Mouse (Mus musculus) E14TG2a.4 (cell line): ENCODE data around the gene Tmco4.
A peak's percentile ranks its signal among the peaks of the same experiment; 100 is the strongest.

Source experiments
- H3K27me3 ChIP-seq: 2 replicates; pipeline ENCODE4 v1.6.1; 2014; ENCODE audit warnings: low read length, control low read depth; ENCODE audit not compliant: insufficient read depth
- H3K36me3 ChIP-seq: 2 replicates; pipeline ENCODE4 v1.6.1; 2014; ENCODE audit warnings: low read length, control low read depth; ENCODE audit not compliant: insufficient read depth
- H3K4me1 ChIP-seq: replicated peaks from 2 replicates; pipeline ENCODE4 v1.6.1; 2014; ENCODE audit warnings: low read depth, low read length, control low read depth
- H3K4me3 ChIP-seq: replicated peaks from 2 replicates; pipeline ENCODE4 v1.5.1; 2014; ENCODE audit warnings: mild to moderate bottlenecking, low read length
- H3K9me3 ChIP-seq: 2 replicates; pipeline ENCODE4 v1.6.1; 2014; ENCODE audit warnings: low read length, control low read depth
- CTCF ChIP-seq: conservative IDR thresholded peaks from 2 replicates; pipeline ENCODE4 v1.5.1; 2014; ENCODE audit warnings: low read length
- NANOG ChIP-seq: IDR thresholded peaks from 2 replicates; pipeline ENCODE4 v1.6.1; 2014; ENCODE audit warnings: borderline replicate concordance, low read length, mixed read lengths
- POU5F1 ChIP-seq: IDR thresholded peaks from 2 replicates; pipeline ENCODE4 v1.6.1; 2014; ENCODE audit warnings: low read length, borderline replicate concordance

Gene Tmco4

DNA sequence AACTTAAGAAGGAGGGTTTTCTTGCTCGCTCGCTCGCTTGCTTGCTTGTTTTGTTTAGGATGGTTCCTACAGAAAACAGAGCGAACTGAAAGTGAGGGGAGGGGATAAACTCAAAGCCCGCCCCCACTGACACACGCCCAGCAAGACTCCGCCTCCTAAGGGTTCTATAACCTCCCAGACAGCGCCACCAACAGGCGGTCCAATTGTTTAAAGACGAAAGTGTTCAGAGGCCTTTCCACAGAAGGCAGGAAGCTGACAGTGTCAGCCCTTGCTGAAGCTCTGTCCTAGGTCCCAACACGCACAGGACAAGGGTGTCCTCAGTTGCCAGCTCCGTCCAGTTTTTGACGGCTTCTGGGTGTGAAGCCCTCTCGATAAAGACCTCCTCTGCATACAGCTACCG is 29.0 kb upstream of the Tmco4 start:
- peak; percentile 60 for TF ChIP-seq CTCF
- no peak for TF ChIP-seq NANOG
- TF ChIP-seq POU5F1, result no peak
- Histone ChIP-seq H3K36me3 (no peaks in the 10 kb centered on the region), H3K4me3 (no peak overlapping the region), H3K27me3 (peaks cover 17% of the 10 kb centered on the region; the same call in 1 of the 2 replicates), H3K9me3 (no peaks in the 10 kb centered on the region), H3K4me1 (peaks cover 38% of the 10 kb centered on the region)

DNA sequence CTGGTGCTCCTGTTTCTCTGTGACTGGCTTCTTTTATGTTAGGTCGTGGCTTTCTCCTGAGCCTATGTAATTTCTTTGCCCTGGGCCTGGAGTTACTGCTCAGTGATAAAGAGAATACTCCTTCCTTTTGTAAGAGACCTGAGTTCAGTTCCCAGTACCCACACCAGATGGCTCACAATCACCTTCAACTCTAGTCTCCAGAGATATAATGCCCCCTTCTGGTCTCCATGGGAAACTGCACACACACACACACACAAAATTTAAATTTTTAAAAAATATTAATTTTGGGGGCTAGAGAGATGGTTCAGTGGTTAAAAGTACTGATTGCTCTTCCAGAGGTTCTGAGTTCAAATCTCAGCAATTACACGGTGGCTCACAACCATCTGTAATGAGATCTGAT is 24.4 kb upstream of the Tmco4 start:
- peak; percentile 67 for TF ChIP-seq CTCF
- no peak for TF ChIP-seq NANOG
- no peak for TF ChIP-seq POU5F1
- Histone ChIP-seq H3K4me1 (peaks cover 17% of the 10 kb centered on the region), H3K27me3 (no peaks in the 10 kb centered on the region), H3K4me3 (no peak overlapping the region), H3K9me3 (peaks cover 18% of the 10 kb centered on the region), H3K36me3 (no peaks in the 10 kb centered on the region)

DNA sequence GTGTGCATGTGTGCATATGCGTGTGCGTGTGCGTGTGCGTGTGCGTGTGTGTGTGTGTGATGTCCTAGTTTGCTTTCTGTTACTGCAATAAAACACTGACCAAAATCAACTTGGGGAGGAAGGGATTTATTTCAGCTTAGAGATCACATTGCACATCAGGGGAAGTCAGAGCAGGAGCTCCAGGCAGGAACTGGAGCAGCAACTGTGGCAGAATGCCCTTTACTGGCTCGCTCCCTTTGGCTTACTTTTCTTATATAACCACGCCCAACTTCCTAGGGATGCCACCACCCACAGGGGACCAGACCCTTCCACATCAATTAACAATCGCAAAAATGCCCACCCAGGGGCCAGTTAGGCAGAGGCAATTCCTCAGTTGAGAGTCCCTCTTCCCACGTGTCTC is 14.1 kb upstream of the Tmco4 start:
- H3K4me3 ChIP-seq, result no peak overlapping the region
- TF ChIP-seq CTCF (no peak), NANOG (no peak), POU5F1 (no peak)
- H3K27me3 ChIP-seq, result no peaks in the 10 kb centered on the region
- H3K36me3 ChIP-seq, result no peaks in the 10 kb centered on the region
- H3K4me1 ChIP-seq, result no peaks in the 10 kb centered on the region
- peaks cover 7% of the 10 kb centered on the region for H3K9me3 ChIP-seq

DNA sequence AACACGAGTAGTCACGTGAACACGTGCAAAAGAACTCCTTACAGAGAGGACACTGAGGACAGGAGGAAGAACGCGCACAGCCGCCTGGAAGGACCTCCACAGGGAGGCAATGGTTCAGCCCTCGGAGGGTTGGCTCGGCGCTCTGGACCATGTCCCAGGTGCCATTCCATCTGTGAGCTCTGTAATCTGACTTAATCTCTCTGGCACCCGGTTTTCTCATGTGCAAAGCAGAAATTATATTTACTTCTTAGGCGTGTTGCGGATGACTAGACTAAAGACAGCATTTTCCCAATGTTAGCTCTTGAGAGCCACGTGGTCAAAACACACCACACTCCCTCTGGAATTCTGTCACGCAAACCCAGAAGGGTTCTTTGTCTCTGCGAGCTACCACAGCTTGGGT is 13.6 kb upstream of the Tmco4 start:
- no peak overlapping the region for H3K4me3 ChIP-seq
- no peaks in the 10 kb centered on the region for H3K4me1 ChIP-seq
- no peaks in the 10 kb centered on the region for H3K27me3 ChIP-seq
- H3K36me3 ChIP-seq, result no peaks in the 10 kb centered on the region
- H3K9me3 ChIP-seq, result peaks cover 7% of the 10 kb centered on the region
- TF ChIP-seq POU5F1, result no peak
- TF ChIP-seq NANOG, result no peak
- TF ChIP-seq CTCF, result no peak

DNA sequence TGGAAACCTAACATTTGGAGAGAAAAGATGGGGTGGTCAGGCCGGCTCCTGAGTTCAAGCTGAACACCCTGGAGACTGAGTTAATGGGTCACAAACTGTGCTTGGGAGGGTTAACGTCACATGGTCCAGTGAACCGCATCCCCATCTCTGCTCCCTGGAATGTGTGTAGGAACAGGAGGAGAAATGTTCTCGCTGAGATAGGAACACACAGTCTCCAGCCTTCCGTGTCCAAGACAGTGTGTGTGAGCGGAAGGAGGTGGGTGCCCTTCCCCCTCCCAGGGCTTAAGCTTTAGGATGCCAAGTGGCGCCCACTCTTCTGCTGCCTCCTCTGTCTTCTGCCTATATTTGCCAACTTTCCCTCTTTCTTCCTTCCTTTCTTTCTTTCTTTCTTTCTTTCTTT is 12.8 kb upstream of the Tmco4 start:
- TF ChIP-seq NANOG (no peak), CTCF (no peak)
- Histone ChIP-seq H3K4me3 (no peak overlapping the region), H3K9me3 (peaks cover 7% of the 10 kb centered on the region), H3K4me1 (no peaks in the 10 kb centered on the region), H3K27me3 (0 out of 2 replicates have a peak, but pooled peaks cover under 1% of the 10 kb centered on the region), H3K36me3 (no peaks in the 10 kb centered on the region)

DNA sequence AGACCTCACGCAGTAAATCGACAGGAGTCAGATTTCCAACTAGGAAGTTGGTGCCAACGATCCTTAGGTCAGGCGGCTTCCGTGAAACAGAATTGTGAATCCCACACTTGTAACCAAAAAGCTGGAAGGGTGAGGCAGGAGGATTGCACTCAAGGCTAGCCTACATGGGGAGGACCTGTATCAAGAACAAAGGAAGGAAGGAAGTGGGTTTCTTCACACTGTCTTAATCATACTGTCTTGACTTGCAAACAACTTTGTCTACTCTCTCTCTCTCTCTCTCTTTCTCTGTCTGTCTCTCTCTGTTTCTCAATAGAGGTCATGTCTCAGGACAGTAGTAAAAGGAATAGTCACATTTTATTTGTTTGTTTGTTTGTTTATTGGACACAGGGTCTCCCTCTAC is 10.0 kb upstream of the Tmco4 start:
- H3K9me3 ChIP-seq, result peaks cover 7% of the 10 kb centered on the region
- H3K27me3 ChIP-seq, result peaks cover 19% of the 10 kb centered on the region
- H3K4me3 ChIP-seq, result no peak overlapping the region
- H3K4me1 ChIP-seq, result peaks cover 15% of the 10 kb centered on the region
- TF ChIP-seq CTCF, result no peak
- no peak for TF ChIP-seq POU5F1
- no peak for TF ChIP-seq NANOG
- no peaks in the 10 kb centered on the region for H3K36me3 ChIP-seq

DNA sequence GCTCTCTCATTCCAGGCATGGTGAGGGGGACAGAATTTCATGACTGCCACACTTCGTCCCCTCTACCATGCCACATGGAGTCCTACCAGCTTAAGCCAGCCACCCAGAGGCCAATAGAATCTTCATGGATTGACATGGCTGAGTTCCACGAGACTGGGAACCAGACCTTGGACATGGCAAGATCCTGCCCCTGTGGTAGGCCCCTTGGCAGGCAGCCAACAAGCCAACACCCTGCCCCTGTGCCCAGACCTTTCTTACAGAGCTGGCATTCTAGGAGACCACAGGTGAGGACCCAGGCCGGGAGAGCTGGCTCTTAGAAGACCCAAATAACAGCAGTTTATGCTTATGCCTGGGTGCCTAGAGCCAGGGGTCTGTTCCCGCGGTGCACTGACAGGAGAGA is 6.8 kb upstream of the Tmco4 start:
- Histone ChIP-seq H3K4me3 (no peak overlapping the region), H3K4me1 (peaks cover 24% of the 10 kb centered on the region), H3K9me3 (no peaks in the 10 kb centered on the region), H3K27me3 (peaks cover 36% of the 10 kb centered on the region), H3K36me3 (no peaks in the 10 kb centered on the region)
- TF ChIP-seq NANOG (no peak), CTCF (no peak), POU5F1 (no peak)

DNA sequence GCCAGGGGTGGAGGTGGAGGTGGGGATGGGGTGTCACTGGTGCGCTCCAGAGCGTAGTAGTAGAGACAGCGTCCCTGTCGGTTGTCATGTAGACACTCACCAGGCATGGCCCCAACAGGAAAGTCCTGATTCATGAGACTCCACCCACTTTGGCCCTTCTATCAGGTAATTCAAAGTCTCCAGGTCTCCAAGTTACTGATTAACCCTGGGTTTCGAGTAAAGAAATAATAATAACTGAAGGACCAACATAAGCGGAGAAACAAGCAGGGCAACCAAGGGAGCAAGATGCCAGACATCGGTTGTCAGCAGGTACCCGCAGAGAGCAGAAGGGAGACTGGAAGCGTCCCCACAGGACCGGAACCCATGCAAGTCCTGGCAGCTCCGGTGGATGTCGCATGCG is 5.8 kb upstream of the Tmco4 start, which contains the start of gene Rnf186:
Rnf186 (plus strand) TSS at position 247 of the 400 bp plus-strand sequence.
- Histone ChIP-seq H3K36me3 (no peaks in the 10 kb centered on the region), H3K27me3 (peaks cover 36% of the 10 kb centered on the region), H3K4me1 (peaks cover 32% of the 10 kb centered on the region), H3K4me3 (peak within 1 kb of the TSS; percentile 65), H3K9me3 (no peaks in the 10 kb centered on the region)
- TF ChIP-seq CTCF (no peak), POU5F1 (no peak), NANOG (no peak)

DNA sequence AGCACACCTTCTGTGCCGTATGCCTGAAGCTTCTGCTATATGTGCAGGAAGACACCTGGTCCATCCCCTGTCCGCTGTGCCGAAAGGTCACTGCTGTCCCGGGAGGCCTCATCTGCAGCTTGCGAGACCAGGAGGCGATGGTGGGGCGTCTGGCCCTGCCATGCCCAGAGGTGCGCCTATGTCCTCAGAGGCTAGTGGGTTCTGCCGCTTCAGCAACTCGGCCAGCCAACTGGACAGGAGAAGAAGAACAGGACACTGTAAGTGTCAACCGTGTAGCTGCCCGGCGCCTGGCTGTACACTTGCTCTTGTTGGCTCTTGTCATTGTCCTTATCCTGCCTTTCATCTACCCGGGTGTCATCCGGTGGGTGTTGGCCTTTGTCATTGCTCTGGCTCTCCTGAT is 5.2 kb upstream of the Tmco4 start:
- TF ChIP-seq POU5F1 (no peak), NANOG (no peak), CTCF (no peak)
- Histone ChIP-seq H3K9me3 (no peaks in the 10 kb centered on the region), H3K4me3 (peak overlapping the region; percentile 65), H3K4me1 (peaks cover 38% of the 10 kb centered on the region), H3K27me3 (peaks cover 36% of the 10 kb centered on the region), H3K36me3 (no peaks in the 10 kb centered on the region)
